Mouse (Mus musculus) lung, postnatal 10 days (tissue): ENCODE results near the gene Fetub.

Source experiments
- DNase-seq: peaks from one replicate; pipeline ENCODE4 v3.0.0; 2021

The Fetub gene

GRCm38 (mm10) chr16:22967383-22968030, 49.4 kb downstream of the Fetub start:
- DNase-seq = no peak
